Mouse (Mus musculus) urinary bladder, postnatal 10 days (tissue): ENCODE results near the gene Ly6g6e.
"Not testable (repeated sequence)": the region's sequence is repeated elsewhere in the genome, so short reads cannot be mapped to it uniquely, and the experiment has no call there.

Experiments used
- DNase-seq: peaks from one replicate; pipeline ENCODE4 v3.0.0; 2022; ENCODE audit warnings: low spot score

Gene Ly6g6e

GRCm38 (mm10) chr17:35102299-35102698 is 25.6 kb downstream of the Ly6g6e start:
- DNase-seq, result no peak

GRCm38 (mm10) chr17:35103221-35103690 is 26.6 kb downstream of the Ly6g6e start:
- no peak for DNase-seq

GRCm38 (mm10) chr17:35104079-35104478 is 27.4 kb downstream of the Ly6g6e start:
- DNase-seq, result no peak

GRCm38 (mm10) chr17:35104754-35105153 is 28.1 kb downstream of the Ly6g6e start:
- DNase-seq, result no peak

GRCm38 (mm10) chr17:35105740-35106389 is 29.2 kb downstream of the Ly6g6e start:
- DNase-seq, result no peak

GRCm38 (mm10) chr17:35106522-35106921 is 29.8 kb downstream of the Ly6g6e start:
- DNase-seq, result no peak

GRCm38 (mm10) chr17:35108097-35108496 is 31.4 kb downstream of the Ly6g6e start, which contains the start of gene Ly6g5c:
Gene Ly6g5c, plus strand, starts transcription at chr17:35108279.
- no peak for DNase-seq

GRCm38 (mm10) chr17:35111774-35112173 is 35.1 kb downstream of the Ly6g6e start:
- DNase-seq, result no peak

GRCm38 (mm10) chr17:35115046-35116019 is 38.6 kb downstream of the Ly6g6e start, which contains the start of gene Ly6g5b:
Gene Ly6g5b, minus strand, starts transcription at chr17:35115428.
- no peak for DNase-seq

GRCm38 (mm10) chr17:35120745-35121142 is 44.0 kb downstream of the Ly6g6e start:
- no peak for DNase-seq

- peak; percentile 83 for DNase-seq
Observed at GRCm38 (mm10) chr17:35121143-35121799, 44.6 kb downstream of the Ly6g6e start, which contains the start of gene Gpank1. Gene Gpank1, plus strand, starts transcription at chr17:35121455.

- no peak for DNase-seq
Observed at GRCm38 (mm10) chr17:35121871-35122303, 45.2 kb downstream of the Ly6g6e start, which contains the start of gene Csnk2b. Gene Csnk2b, minus strand, starts transcription at chr17:35122053.

GRCm38 (mm10) chr17:35123287-35123686 is 46.6 kb downstream of the Ly6g6e start:
- not testable (repeated sequence) for DNase-seq

- DNase-seq, result not testable (repeated sequence)
Observed at GRCm38 (mm10) chr17:35124261-35124896, 47.7 kb downstream of the Ly6g6e start.

GRCm38 (mm10) chr17:35125081-35125480 is 48.4 kb downstream of the Ly6g6e start:
- DNase-seq, result no peak

GRCm38 (mm10) chr17:35125578-35125977 is 48.9 kb downstream of the Ly6g6e start:
- no peak for DNase-seq

GRCm38 (mm10) chr17:35126206-35126611 is 49.5 kb downstream of the Ly6g6e start, which contains the start of gene D17H6S53E:
Gene D17H6S53E, plus strand, starts transcription at chr17:35126373.
- no peak for DNase-seq

- DNase-seq, result no peak
Observed at GRCm38 (mm10) chr17:35127017-35127416, 50.3 kb downstream of the Ly6g6e start.
